Mouse (Mus musculus) gastrocnemius, adult 8-10 months (tissue): ENCODE data around the gene Cul3. TPM values are rescaled to one million over a fixed set of nuclear protein-coding genes. Genes with fewer than 3 reads are reported as not detected.
"Not testable (repeated sequence)": the region's sequence is repeated elsewhere in the genome, so short reads cannot be mapped to it uniquely, and the experiment has no call there.

Source experiments
- DNase-seq, 2 experiments: peaks; one replicate each; pipeline ENCODE4 v3.0.0; 2022; ENCODE audit warnings: low spot score in 2 of 2
- total RNA-seq, 4 experiments: library from RNA; stranded (reverse); gene quantifications; 2 replicates each; pipeline ENCODE4 v1.2.4; 2022

Gene Cul3
- total RNA-seq: 100 to 1,000 TPM; 255 to 288 (median 276) TPM

DNA sequence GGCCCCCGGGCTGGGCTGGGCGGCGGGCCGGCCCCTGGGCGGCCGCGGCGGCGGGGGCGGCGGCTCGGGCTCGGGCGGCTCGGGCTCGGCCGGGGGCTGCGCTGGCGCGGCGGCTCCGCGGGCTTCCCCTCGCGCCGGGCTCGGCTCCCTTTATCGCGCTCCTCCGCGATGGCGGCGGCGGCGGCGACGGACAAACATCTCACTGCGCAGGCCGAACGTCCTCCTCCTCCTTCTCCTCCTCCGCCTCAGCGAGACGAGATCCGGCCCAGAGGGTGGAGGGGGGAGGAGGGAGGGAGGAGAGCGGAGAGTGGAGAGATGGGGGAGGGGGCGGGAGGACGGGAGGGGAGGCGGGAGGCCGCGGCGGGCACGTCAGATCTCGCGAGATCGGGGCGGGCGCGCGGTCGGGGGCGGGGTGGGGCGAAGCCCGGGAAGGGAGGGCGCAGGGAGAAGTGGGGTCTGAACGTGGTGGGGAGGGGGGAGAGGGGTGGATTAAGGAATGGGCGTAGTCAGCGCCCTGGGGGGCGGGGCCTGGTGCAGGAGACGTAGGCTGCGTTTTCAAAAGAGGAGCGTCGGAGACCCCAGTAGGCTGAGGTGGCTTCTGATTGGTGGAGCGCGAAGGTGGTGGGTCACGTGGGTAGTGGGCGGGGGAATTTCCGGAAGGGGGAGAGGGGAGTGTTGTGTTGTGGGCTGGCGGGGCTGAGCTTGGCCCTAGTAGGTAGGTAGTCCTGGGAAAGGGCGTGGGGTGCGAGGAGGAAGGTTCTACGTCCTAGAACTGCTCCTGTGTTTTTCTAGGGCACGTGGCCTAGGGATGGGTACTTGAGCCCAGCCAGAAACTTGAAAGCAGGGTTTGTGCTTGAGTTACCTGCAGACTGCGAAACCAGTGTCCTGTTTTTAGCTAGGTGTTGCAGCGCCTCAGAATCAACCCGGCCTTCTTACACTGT, at the start of gene Cul3:
Cul3 (minus strand) TSS at position 45 of the 941 bp plus-strand sequence.
- peak; percentile 93 to 94 for DNase-seq

DNA sequence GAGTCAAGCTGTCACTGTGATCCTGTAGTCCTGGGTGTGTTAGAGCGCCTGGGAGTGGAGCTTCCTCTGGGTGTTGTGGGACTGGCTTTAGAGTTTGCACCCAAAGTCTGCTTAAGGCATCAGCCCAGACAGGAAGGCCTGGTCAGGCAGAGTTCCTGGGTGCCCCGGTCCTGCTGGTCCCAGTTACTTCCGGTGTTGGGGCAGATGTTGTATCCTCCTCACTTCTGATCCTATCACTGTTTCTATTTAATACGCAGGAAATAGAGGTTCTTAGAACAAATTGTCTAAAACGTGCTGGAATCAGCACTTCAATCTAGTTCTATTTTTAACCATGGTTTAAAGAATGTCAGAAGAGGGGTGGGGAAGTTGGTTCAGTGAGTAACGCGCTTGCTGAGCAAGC, 49.2 kb upstream of the Cul3 start:
- no peak for DNase-seq

DNA sequence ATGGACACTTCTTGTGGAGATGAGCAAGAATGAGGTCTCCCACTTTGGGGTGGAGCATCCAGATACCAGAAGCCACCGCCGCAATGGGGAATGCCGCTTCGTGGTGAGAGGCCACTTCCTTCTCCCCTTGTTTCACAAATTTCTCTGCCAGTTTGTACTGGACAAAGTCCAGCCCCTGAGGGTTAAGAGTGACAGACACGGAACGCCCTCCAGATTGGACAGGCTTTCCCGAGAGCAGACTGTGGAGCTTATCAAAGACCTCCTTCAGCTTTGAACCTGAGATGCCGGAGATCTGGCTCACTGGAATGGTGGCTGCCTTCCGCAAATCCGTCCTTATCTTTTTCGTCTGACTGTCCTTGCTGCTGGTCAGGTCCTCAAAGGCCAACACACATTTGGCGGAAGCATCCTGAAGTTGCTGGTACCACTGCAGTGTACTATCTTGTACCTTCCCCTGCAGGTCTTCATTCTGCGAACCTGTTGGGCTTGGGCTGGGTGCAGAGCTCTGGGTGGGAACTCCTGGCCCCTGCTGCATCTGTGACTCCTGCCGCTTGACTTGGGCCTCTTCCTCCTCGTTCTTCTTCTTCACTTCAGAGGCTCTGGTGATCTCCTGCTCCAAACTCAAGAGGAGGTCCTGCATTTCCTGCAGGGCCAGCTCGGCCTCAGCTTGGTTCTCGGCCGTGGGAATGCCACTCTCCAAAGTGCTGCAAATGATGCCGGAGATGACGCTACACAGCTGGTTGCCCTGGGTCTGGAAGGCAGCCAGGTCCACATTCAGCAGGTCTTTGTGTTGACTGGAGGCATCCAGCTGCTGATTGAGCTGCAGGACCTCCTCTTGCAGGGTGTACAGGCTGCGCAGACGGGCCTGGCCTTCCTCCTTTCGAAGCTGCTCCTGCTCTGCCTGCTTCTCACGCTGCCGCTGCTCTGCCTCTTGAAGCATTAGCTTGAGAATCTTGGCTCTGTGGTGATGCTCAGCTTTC, 43.6 kb upstream of the Cul3 start:
- no peak for DNase-seq

DNA sequence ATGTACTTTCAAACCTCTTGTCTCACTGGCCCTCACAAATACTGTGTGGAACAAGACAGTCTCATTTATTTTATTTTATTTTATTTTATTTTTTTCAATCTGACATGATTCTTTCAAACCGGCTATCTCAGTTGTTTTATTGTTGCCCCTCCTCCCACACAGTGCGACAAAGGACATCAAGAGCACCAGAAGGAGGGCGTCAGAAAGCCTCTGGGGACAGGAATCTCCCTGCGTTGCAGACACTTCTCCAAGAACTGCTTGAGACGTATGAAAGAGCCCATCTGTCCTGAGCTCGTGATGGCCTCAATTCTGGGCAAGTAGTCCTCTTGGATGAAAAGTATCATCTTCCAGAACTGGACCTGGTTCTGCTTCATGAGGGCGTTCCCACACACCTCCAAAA, 42.6 kb upstream of the Cul3 start:
- no peak for DNase-seq

DNA sequence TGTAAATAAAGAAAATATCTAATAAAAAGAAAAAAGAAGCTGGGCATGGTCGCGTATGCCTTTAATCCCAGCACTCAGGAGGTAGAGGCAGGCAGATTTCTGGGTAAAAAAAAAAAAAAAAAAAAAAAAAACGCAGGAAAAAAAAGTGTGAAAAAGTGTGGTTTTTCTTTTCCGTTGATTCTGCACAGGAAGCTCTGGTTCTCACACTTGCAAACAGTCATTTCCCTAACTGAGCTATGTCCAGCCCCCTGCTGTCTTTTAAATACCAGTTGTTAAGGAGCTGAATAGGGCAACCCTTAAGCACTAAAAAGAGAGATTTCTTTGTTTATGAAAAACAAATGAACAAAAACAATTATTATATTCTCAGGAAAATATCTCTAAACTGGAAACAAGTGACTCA, 41.0 kb upstream of the Cul3 start:
- no peak for DNase-seq

DNA sequence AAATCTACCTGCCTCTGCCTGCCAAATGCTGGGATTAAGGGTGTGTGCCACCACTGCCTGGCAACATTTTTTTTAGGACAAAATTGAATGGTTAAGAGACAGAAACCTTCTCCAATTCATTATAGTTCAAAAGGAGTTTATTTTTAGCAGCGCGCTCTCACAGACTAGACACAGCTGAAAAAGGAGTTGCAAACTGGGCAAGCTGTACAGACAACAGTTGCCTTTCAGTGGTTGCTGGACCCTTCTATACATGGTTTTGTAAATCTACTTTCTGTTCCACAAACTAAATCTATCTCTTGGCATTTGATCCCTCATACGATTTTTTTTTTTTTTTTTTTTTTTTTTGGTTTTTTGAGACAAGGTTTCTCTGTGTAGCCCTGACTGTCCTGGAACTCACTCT, 31.7 kb upstream of the Cul3 start:
- no peak for DNase-seq

DNA sequence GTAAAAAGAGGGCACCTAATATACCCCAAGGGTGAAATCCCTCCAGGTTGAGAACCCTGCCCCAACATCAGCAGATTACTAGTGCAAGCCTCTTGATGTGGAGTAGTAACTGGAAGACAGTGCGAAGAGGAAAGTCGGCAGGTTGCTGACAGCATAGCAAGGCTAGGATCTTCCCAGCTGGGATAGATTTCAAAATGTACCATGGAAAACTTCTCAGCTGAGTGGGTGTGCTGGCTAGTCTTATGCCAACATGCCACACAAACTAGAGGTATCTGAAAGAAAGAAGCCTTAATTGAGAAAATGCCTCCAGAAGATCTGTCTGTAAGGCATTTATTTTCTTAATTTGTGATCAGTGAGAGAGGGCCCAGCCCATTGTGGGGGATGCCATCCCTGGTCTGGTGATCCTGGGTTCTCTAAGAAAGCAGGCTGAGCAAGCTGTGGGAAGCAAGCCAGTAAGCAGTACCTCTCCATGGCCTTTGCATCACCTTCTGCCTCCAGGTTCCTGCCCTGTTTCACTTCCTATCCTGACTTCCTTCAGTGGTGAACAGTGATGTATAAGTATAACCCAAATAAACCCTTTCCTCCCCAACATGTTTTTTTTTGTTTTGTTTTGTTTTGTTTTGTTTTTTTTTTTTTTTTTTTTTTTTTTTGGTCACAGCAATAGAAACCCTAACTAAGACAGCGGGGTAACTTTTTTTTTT, 31.1 kb upstream of the Cul3 start:
- DNase-seq: no peak

DNA sequence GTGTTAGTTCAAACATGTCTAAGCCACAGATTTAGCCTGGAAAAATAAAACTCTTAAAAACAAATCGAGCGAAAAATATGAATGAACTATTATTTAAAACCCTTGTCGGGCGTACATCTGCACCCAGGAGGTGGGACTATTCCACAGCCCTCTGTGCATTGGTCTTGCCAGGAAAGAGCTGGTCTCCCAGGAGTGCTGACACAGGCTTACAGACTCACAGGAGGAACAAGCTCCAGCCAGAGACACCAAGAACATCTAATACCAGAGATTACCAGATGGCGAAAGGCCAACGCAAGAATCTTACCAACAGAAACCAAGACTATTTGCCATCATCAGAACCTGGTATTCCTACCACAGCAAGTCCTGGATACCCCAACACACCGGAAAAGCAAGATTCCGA, 23.2 kb upstream of the Cul3 start:
- no peak for DNase-seq

DNA sequence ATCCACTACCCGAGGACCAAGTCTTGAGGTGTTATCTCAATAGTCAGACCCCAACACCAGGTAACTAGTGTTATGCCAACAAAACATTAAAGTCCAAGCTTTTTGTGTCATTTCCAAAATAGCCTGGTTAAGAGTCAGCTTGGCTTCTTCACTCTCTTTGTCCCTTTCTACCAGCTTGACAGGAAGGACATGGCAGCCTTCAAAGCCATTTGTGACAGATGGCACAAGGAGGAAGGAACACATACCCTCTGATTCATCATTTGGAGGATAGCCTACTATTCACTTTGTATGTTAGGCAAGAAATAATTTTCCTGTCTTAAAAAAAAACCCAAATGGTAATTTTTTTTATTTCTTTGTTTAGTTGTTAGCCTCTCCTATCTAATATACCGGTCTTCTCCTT, 22.7 kb upstream of the Cul3 start:
- DNase-seq: no peak

DNA sequence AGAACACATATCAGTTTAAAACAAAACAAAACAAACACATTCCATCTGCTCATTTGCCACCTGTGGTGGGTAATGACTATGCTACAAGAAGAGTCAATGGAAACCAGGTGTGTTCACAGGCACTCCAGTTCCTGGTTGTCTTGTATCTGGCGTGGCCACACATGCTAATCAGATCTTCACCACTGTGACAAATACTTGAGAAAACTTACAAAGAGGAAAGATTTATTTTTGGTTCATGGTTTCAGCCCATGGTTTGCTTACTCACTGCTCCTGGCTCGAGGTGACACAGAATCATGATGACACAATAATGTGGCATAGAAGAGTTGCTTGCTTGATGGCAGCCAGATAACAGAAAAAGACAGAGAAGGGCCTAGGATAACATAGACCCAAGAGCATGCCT, 22.1 kb upstream of the Cul3 start:
- DNase-seq: no peak

DNA sequence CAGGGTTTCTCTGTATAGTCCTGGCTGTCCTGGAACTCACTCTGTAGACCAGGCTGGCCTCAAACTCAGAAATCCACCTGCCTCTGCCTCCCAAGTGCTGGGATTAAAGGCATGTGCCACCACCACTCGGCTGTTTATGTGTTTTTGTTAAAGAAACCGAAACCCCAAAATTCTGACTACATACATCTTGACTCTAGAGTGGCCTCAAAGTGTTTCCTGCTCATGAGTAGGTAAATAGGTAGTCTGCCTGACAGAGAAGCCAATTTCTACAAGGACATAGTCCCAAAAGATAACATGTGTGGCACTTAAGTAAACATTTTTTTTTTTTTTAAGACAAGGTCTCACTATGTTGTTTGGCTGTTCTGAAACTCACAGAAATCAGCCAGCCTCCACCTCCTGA, 21.5 kb upstream of the Cul3 start:
- DNase-seq: not testable (repeated sequence)

DNA sequence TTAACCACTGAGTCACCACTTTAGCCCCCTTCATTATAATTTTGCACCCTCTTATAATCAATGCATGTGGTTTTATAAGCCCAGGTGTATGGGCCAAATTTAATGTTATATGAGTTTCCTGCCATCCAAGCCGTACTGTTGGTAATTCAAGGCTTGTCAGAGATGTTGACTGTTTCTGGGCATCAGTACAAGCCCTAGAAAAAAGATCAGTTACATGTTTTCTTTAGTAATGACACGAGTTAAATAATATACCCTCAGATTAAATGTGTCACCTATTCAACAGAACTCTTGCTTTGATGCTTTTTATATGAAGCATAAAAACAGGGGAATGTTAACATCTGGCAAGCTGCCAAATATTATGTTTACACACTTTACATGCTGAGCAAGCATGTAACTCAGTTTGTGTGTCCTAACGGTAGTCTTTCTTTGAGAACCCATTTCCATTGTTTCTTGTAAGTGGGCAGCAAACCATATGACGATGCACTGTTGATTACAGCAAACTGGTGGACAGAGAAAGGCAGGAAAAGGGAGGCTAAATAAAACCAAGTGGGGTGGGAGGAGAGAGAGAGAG, 19.8 kb upstream of the Cul3 start:
- DNase-seq: no peak

DNA sequence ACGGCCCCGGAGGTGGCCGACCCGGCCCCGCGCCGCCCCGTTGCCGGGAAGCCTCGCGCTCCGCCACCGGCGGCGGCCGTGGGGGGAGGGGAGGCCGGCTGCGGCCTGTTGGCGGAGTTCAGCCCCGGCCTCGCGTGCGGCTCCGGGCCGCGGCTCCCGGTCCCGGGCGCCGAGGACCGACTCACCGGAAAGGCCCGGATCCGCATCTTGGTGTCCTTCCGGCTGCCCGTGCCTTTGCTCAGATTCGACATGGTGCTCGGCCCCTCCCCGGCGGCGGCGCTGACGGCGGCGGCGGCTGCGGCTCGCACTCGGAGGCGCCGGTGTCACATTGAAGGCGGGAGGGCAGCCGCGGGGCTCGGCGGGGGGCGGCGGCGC, 232 bp downstream of the Cul3 start:
- DNase-seq: peak; percentile 44 to 57

DNA sequence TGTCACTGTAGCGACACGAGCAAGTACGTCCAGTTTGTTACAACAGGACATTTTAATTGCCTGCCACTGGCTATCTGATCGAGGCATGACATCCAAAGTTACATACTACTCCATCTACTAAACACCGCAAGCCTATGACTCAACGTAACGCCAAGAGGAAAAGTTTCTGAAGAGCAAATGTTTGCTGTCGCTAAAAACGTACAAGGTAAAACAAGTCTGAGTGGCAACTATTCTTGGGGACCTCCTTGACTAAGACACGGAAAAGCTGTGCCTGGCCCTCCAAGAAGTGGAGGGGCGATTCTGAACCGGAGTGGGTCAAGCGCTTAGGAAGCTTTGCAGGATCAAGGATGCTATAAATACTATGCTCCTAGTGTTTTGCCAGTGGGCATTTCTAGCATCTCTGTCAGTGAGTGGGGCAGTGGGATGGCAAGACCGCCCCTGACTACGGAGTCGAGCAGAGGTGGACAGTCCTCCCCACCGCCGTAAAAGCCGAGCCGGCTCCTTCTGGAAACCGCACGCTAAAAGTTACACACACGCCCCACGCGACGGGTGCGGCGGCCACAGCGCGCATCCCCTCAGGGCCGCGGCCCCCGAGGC, 757 bp downstream of the Cul3 start:
- DNase-seq: no peak

DNA sequence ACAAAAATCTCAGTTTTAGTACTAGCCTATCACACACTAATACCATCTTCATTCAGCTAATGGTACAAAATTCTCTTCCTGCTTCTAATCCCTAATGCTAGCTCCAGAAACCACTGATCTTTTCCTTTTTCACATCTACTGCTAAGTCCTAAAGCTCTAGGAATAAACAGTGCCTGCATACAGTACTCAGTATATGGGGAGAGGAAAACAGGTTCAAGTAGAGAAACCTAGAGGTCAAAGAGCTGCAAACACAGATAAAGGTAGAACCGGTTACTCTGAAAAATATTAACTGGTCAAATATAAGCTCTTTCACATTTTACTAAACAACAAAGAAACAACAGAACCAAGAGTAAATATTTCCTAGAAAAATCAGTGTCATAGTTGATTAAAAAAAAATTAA, 1.9 kb downstream of the Cul3 start:
- no peak for DNase-seq

DNA sequence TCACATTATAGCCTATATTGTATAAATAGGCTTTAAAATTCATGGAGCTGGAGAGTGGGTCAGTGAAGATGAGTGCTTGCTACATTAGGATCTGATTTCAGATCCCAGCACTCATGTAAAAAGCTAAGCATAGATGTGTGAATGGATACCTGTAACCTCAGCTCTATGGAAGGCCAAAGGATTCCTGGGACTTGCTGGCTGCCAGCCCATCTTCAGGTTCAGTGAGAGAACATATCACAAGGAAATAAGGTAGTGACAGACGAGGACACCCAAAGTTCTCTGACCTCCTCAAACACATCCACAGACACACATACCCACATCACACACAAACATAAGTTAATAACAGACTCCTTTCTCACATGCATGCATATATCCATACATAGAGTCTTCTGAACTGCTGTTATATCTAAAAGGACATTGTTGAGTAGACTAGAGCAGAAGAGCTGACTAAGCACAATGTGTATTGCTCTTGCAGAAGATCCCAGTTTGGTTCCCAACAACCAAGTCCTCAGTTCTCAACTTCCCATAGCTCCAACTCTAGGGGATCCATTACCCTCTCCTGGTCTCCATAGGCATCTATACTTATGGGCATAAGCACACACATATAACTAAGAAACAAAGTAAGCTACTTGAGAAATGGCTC, 4.4 kb downstream of the Cul3 start:
- peak in 1 of 2 experiments; percentile 35 for DNase-seq

DNA sequence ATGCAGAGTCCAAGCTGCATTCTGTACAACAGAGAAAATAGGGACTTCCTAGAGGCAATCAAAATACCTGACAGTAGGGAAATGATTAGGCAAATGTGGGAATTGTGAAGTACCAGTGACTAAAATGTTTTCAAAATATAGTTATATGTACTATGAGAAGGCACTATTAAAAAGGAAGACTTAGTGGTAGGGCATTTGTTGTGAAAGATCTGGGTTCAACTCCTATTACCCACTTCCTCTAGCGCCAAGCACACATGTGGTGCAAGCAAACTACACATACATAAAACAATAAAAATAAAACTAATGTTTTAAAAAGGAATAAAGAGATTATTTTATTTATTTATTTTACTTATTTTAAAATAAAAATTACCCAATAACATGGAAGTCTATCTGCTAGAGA, 5.2 kb downstream of the Cul3 start:
- no peak for DNase-seq

DNA sequence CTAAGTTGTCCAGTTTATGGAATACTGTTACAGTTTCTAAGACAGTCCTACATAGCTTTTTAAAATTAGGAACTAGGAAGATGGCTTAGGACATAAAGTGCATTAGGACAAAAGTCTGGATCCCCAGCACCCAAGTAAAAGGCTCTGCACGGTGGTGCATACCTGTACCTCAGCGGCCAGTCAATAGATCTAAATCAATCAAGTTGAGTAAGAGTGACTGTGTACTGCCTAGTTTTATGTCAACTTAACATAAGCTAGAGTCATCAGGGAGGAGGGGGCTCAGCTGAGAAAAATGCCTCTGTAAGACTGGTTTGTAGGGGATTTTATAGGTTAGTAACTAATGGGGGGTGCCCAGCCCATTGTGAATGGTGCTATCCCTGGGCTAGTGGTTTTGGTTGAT, 9.3 kb downstream of the Cul3 start:
- no peak for DNase-seq

DNA sequence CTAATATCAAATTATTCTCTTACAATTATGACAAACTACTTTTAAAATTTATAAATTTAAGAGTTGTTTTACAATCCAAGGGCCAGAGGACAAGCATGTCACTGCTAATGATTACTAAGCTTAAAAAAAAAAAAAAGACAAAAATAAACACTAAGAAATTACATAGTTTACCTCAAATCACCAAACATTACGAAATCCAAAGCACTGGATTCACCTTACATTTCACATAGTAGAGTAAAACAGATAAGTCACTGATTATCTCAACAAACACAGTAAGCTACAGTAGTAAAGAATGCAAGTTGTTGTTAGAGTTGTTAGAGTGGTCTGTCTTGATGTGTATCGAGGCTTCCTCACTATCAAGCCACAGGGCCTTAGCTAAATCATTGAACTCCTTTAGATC, 14.5 kb downstream of the Cul3 start:
- no peak for DNase-seq

DNA sequence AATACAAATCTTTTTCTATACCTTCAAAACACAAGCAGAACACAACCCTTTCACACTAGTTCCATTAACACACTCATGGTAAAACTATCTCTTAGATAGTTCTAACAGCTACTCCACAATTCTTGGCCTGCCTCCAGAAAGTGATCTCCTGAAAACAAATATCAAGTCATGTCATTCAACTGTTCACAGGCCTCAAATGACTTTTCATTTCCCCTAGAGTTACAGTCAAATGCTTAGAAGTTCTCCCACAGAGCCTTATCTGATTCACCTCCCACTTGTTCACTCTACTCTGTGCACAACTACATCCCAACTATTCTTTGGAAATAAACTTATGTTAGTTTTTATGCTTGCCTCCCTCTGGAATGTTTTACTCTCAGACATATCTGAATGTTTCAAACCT, 15.9 kb downstream of the Cul3 start:
- no peak for DNase-seq
